Mouse (Mus musculus) midbrain, embryonic 11.5 days (tissue): ENCODE results near the gene Cbx7. TPM values are rescaled to one million over a fixed set of nuclear protein-coding genes. Genes with fewer than 3 reads are reported as not detected.

Source experiments
- ATAC-seq: fragments of 200-750 bp; cut with Nextera tagmentation; 2 replicates; pipeline ENCODE4 v1.8.0; 2017; ENCODE audit warnings: moderate TSS enrichment, moderate library complexity; ENCODE audit not compliant: low FRiP score
- DNase-seq: peaks from one replicate; pipeline ENCODE4 v3.0.0; 2015; ENCODE audit warnings: low spot score; ENCODE audit errors: missing footprints
- H3K27ac ChIP-seq: fragments of 300-500 bp; sonication (generic); 2 replicates; pipeline ENCODE4 v1.5.1; 2014; ENCODE audit warnings: low read depth, low read length
- H3K27me3 ChIP-seq: fragments of 300-500 bp; sonication (generic); 2 replicates; pipeline ENCODE4 v1.6.1; 2014; ENCODE audit warnings: mild to moderate bottlenecking, low read length, moderate library complexity, mixed read lengths; ENCODE audit not compliant: control insufficient read depth, insufficient read depth
- H3K36me3 ChIP-seq: fragments of 300-500 bp; sonication (generic); 2 replicates; pipeline ENCODE4 v1.6.1; 2014; ENCODE audit warnings: mild to moderate bottlenecking, low read length, moderate library complexity, mixed read lengths; ENCODE audit not compliant: control insufficient read depth, insufficient read depth
- H3K4me1 ChIP-seq: fragments of 300-500 bp; sonication (generic); 2 replicates; pipeline ENCODE4 v1.6.1; 2014; ENCODE audit warnings: low read length; ENCODE audit not compliant: control insufficient read depth, insufficient read depth
- H3K4me2 ChIP-seq: fragments of 300-500 bp; sonication (generic); 2 replicates; pipeline ENCODE4 v1.6.1; 2014; ENCODE audit warnings: mild to moderate bottlenecking, moderate library complexity
- H3K4me3 ChIP-seq: fragments of 300-500 bp; sonication (generic); 2 replicates; pipeline ENCODE4 v1.5.1; 2014; ENCODE audit warnings: low read depth, low read length
- H3K9ac ChIP-seq: fragments of 300-500 bp; sonication (generic); 2 replicates; pipeline ENCODE4 v1.6.1; 2014; ENCODE audit warnings: low read length
- H3K9me3 ChIP-seq: fragments of 300-500 bp; sonication (generic); 2 replicates; pipeline ENCODE4 v1.6.1; 2016; ENCODE audit warnings: low read length; ENCODE audit not compliant: control insufficient read depth
- WGBS: fragments of 180-500 bp; shearing (Covaris S2); extraction: QIAGEN DNeasy Blood & Tissue Kit; methylation state at CpG from one replicate; pipeline ENCODE4 v1.1.7; 2014; 5-methylcytosine and 5-hydroxymethylcytosine counted together
- polyA plus RNA-seq: library from polyadenylated mRNA; unstranded; fragments of >200 nt; fragmentation: Nextera tagmentation; extraction: Ambion mirVana; gene quantifications from 2 replicates; pipeline ENCODE4 v1.2.1, GENCODE M21; 2014

Cbx7 gene
- polyA plus RNA-seq, 1 experiment from 2014 or later = 1.9 TPM

- H3K4me2 ChIP-seq = no peak overlapping the region
- no peaks in the 10 kb centered on the region for H3K36me3 ChIP-seq
- no peak for ATAC-seq
- H3K27me3 ChIP-seq = no peaks in the 10 kb centered on the region
- H3K4me3 ChIP-seq = no peak overlapping the region
- H3K27ac ChIP-seq = no peak overlapping the region
- H3K4me1 ChIP-seq = no peaks in the 10 kb centered on the region
- H3K9ac ChIP-seq = no peak overlapping the region
- WGBS = 84% methylated on average over 8 of the region's 8 CpGs
- no peaks in the 10 kb centered on the region for H3K9me3 ChIP-seq
- DNase-seq = no peak
These were observed 15.3 kb upstream of the Cbx7 start for GRCm38 (mm10) chr15:79986182-79986581.

GRCm38 (mm10) chr15:79985471-79985870 lies 14.6 kb upstream of the Cbx7 start:
- ATAC-seq (no peak), DNase-seq (no peak)
- Histone ChIP-seq H3K27me3 (no peaks in the 10 kb centered on the region), H3K27ac (no peak overlapping the region), H3K36me3 (no peaks in the 10 kb centered on the region), H3K4me1 (no peaks in the 10 kb centered on the region), H3K9me3 (no peaks in the 10 kb centered on the region), H3K9ac (no peak overlapping the region), H3K4me3 (no peak overlapping the region), H3K4me2 (no peak overlapping the region)
- 78% methylated on average over 11 of the region's 11 CpGs for WGBS

- ATAC-seq (no peak), DNase-seq (no peak)
- WGBS = 64% methylated on average over 7 of the region's 7 CpGs
- Histone ChIP-seq H3K27ac (no peak overlapping the region), H3K36me3 (no peaks in the 10 kb centered on the region), H3K4me3 (no peak overlapping the region), H3K4me2 (no peak overlapping the region), H3K4me1 (no peaks in the 10 kb centered on the region), H3K9ac (no peak overlapping the region), H3K9me3 (no peaks in the 10 kb centered on the region), H3K27me3 (no peaks in the 10 kb centered on the region)
These were observed 13.2 kb upstream of the Cbx7 start for GRCm38 (mm10) chr15:79984152-79984551.

GRCm38 (mm10) chr15:79980716-79981115 lies 9.8 kb upstream of the Cbx7 start:
- H3K4me3 ChIP-seq = no peak overlapping the region
- DNase-seq = no peak
- 86% methylated on average over 11 of the region's 11 CpGs for WGBS
- no peaks in the 10 kb centered on the region for H3K27me3 ChIP-seq
- H3K9me3 ChIP-seq = no peaks in the 10 kb centered on the region
- H3K4me1 ChIP-seq = no peaks in the 10 kb centered on the region
- no peak overlapping the region for H3K27ac ChIP-seq
- no peaks in the 10 kb centered on the region for H3K36me3 ChIP-seq
- no peak overlapping the region for H3K4me2 ChIP-seq
- ATAC-seq = no peak
- H3K9ac ChIP-seq = no peak overlapping the region

GRCm38 (mm10) chr15:79972186-79972585 lies 1.3 kb upstream of the Cbx7 start:
- Histone ChIP-seq H3K27me3 (no peaks in the 10 kb centered on the region), H3K27ac (no peak overlapping the region), H3K4me2 (no peak overlapping the region), H3K4me3 (no peak overlapping the region), H3K36me3 (no peaks in the 10 kb centered on the region), H3K9me3 (no peaks in the 10 kb centered on the region), H3K9ac (no peak overlapping the region), H3K4me1 (no peaks in the 10 kb centered on the region)
- 95% methylated on average over 11 of the region's 11 CpGs for WGBS
- ATAC-seq = no peak
- DNase-seq = no peak

- Histone ChIP-seq H3K4me2 (no peak overlapping the region), H3K4me3 (no peak overlapping the region), H3K9ac (no peak overlapping the region), H3K9me3 (no peaks in the 10 kb centered on the region), H3K4me1 (no peaks in the 10 kb centered on the region), H3K36me3 (no peaks in the 10 kb centered on the region), H3K27ac (no peak overlapping the region), H3K27me3 (no peaks in the 10 kb centered on the region)
- no peak for DNase-seq
- no peak for ATAC-seq
- WGBS = 96% methylated on average over 18 of the region's 18 CpGs
These were observed 428 bp downstream of the Cbx7 start for GRCm38 (mm10) chr15:79970491-79970890.

- Histone ChIP-seq H3K9me3 (no peaks in the 10 kb centered on the region), H3K36me3 (no peaks in the 10 kb centered on the region), H3K4me2 (no peak overlapping the region), H3K4me3 (no peak overlapping the region), H3K27ac (no peak overlapping the region), H3K27me3 (no peaks in the 10 kb centered on the region), H3K9ac (no peak overlapping the region), H3K4me1 (no peaks in the 10 kb centered on the region)
- no peak for ATAC-seq
- DNase-seq = no peak
- 83% methylated on average over 6 of the region's 6 CpGs for WGBS
These were observed 3.6 kb downstream of the Cbx7 start for GRCm38 (mm10) chr15:79967346-79967745.

- ATAC-seq = no peak
- 87% methylated on average over 7 of the region's 7 CpGs for WGBS
- H3K27me3 ChIP-seq = no peaks in the 10 kb centered on the region
- no peak overlapping the region for H3K4me2 ChIP-seq
- no peaks in the 10 kb centered on the region for H3K9me3 ChIP-seq
- DNase-seq = peak; percentile 56
- no peak overlapping the region for H3K4me3 ChIP-seq
- no peaks in the 10 kb centered on the region for H3K4me1 ChIP-seq
- no peak overlapping the region for H3K9ac ChIP-seq
- no peaks in the 10 kb centered on the region for H3K36me3 ChIP-seq
- no peak overlapping the region for H3K27ac ChIP-seq
These were observed 6.5 kb downstream of the Cbx7 start for GRCm38 (mm10) chr15:79964376-79964775.

GRCm38 (mm10) chr15:79962661-79963060 lies 8.3 kb downstream of the Cbx7 start:
- no peak overlapping the region for H3K4me2 ChIP-seq
- H3K9me3 ChIP-seq = no peaks in the 10 kb centered on the region
- ATAC-seq = no peak
- H3K4me1 ChIP-seq = no peaks in the 10 kb centered on the region
- no peaks in the 10 kb centered on the region for H3K27me3 ChIP-seq
- DNase-seq = peak; percentile 61
- no peak overlapping the region for H3K4me3 ChIP-seq
- WGBS = 73% methylated on average over 18 of the region's 18 CpGs
- no peaks in the 10 kb centered on the region for H3K36me3 ChIP-seq
- no peak overlapping the region for H3K9ac ChIP-seq
- no peak overlapping the region for H3K27ac ChIP-seq
